Mouse (Mus musculus) liver, adult 2 months (tissue): ENCODE results near the gene Sipa1l2.

Source experiments
- CTCF ChIP-seq: fragments of 200-500 bp; IDR thresholded peaks from 2 replicates; pipeline ENCODE4 v1.5.1; 2011; ENCODE audit warnings: low read depth, low read length, control low read depth
- POLR2A ChIP-seq: fragments of 200-500 bp; IDR thresholded peaks from 2 replicates; pipeline ENCODE4 v1.6.1; 2011; ENCODE audit warnings: low read length, control low read depth; ENCODE audit not compliant: insufficient read depth; ENCODE audit errors: extremely low read depth

DNA sequence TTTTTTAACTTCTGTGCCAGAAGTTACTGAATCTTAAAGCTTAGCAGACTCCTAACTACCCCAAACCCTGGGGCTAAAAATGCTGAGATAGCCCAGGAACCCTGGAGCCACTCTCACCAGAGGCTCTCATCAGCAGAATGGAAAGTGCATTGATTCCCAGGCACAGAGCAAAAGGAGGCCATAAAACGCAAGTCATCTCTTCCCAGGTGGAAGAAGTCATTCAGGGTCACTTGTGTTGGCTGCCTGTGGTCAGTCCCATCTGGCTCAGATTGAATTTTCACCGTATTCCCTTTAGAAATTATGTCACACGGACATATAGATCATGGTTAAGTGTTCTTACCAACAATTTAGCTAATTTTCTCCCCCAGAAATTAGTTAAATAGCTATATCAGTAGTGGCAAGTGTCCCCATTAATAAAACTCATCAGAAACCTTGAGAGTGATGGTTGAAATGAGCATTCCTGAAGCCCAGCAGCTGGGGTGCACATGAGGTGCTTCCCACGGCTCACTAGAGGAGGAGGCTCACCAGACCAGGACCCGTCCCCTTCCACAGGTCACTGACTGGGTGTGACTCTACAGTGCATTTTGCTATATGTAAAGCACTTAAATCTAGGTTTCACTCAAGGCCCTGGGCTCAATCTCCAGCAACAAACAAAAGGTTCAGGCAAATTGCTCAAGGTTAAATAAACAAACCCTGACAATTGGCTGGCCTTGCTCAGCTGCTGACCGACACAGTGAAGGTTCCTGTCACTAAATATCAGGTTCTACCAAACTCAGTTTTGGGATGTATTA, 53.3 kb downstream of the Sipa1l2 start:
- no peak for TF ChIP-seq CTCF
- no peak for TF ChIP-seq POLR2A
